Mouse (Mus musculus) B cell, adult 2 months (primary cell): Measurements from ENCODE around the gene Aph1a.
"Not testable (repeated sequence)": the region's sequence is repeated elsewhere in the genome, so short reads cannot be mapped to it uniquely, and the experiment has no call there.

Experiments
- DNase-seq, 2 experiments: peaks; one replicate each; pipeline ENCODE4 v3.0.0; 2022

Gene Aph1a

DNA sequence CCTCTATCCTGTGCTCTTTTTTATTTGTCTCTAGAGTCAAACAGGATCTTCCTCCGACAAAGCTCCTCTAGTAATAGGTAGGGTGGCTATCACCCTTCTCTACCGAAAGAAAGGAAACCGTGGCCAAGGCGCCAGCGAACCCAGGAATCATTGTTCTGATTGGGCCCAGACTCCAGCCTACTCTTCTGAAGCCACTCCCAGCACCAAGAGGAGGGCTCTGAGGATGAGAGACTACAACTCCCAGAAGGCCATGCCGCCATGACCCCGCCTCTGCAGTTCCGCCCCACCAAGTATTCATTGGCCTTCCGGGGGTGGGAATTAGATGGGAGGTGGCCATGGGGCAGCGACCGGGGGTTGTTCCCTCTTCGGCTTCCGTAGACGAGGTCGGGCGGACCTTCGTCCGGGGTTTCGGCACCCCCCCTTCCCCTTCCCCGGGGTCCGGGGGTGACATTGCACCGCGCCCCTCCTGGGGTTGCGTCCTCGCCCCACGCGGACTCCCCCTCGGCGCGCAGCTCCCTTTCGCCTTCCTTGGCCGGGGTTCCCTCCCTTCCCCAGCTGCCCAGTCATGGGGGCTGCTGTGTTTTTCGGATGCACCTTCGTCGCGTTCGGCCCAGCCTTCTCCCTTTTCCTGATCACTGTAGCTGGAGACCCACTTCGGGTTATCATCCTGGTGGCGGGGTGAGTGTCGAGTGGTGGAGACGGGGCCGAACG lies at the start of gene Aph1a:
Aph1a (plus strand) TSS at position 364 of the 711 bp plus-strand sequence.
- DNase-seq = peak; percentile 94 to 96

GRCm38 (mm10) chr3:95850611-95851010 lies 43.2 kb upstream of the Aph1a start:
- no peak for DNase-seq

DNA sequence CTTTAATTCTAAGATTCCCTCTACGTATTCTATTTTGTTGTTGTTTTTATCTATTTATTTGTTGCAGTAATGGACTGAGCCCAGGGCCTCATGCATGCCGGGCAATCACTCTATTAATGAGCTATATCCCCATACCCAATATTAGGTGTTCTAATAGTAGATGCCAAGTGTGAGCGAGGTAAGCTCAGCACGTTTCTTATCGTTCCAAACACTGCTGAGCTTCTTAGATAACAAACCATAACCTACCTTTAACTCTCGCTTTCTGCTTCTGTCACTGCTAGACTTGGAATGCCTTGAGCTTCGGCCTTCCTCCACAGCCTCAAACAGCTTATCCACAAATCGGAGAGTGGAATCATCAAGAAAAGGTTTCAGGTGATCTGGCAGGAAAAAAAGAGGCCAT lies 42.5 kb upstream of the Aph1a start:
- DNase-seq = no peak

- DNase-seq = peak; percentile 96
These were observed 38.2 kb upstream of the Aph1a start, which contains the start of gene Prpf3 for GRCm38 (mm10) chr3:95855502-95856089. TSS of gene Prpf3 (minus strand) at chr3:95855885.

GRCm38 (mm10) chr3:95856115-95856514 lies 37.7 kb upstream of the Aph1a start:
- DNase-seq = no peak

- DNase-seq = not testable (repeated sequence)
These were observed 36.7 kb upstream of the Aph1a start for GRCm38 (mm10) chr3:95857050-95857449.

DNA sequence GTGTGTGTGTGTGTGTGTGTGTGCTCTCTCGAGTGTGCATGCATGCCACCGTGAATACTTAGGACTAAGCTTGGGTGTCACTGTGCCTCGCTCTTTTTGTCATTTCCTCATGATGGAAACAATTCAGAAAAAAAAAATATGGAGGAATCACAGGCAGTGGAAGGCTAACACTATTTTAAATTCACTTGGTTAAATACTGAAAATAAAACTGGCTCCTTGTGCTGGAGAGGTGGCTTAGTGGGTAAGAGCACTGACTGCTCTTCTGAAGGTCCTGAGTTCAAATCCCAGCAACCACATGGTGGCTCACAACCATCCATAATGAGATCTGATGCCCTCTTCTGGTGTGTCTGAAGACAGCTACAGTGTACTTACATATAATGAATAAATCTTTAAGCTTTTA lies 35.5 kb upstream of the Aph1a start:
- DNase-seq = not testable (repeated sequence)

- no peak for DNase-seq
These were observed 33.4 kb upstream of the Aph1a start for GRCm38 (mm10) chr3:95860323-95860722.

- peak; percentile 54 to 56 for DNase-seq
These were observed 32.6 kb upstream of the Aph1a start for GRCm38 (mm10) chr3:95861216-95861615.

GRCm38 (mm10) chr3:95861796-95862195 lies 32.0 kb upstream of the Aph1a start:
- peak; percentile 84 to 87 for DNase-seq

GRCm38 (mm10) chr3:95863578-95863977 lies 30.2 kb upstream of the Aph1a start:
- DNase-seq = no peak

- no peak for DNase-seq
These were observed 28.7 kb upstream of the Aph1a start for GRCm38 (mm10) chr3:95865050-95865449.

DNA sequence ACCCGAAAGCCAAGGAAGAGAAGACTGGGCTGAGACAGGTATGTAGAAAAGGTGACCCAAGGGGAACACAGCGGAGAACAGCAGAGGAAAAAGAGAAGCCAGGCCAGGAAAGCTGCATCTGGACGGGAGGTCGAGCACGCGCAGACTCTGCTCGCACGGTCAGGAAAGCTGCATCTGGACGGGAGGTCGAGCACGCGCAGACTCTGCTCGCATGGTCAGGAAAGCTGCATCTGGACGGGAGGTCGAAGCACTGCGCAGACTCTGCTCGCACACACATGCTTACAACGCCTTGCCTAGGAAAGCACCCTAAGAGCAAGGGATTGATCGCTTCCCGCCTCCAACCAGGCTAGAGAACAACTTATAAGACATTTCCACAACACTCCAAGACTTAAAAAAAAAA lies 28.2 kb upstream of the Aph1a start:
- DNase-seq = no peak

DNA sequence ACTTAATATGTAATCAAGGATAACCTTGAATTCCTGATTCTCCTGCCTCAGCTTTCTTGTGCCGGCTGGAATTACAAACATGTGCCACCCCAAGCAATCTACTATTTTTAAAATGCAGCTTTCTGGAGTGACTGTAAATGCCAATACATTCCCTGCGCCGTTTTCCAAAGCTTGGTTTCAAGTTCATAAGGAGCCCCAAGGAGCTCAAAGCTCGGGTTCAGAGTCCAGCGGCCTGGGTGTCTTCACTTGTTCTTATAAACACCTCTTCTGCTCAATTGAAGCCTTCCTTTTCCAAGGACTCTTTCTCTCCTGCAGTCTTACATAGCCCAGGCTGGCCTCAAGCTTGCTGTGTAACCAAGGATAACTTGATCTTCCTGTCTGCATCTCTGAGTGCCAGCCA lies 27.7 kb upstream of the Aph1a start:
- DNase-seq = no peak

GRCm38 (mm10) chr3:95867408-95867807 lies 26.4 kb upstream of the Aph1a start:
- DNase-seq = no peak

- DNase-seq = no peak
These were observed 22.8 kb upstream of the Aph1a start for GRCm38 (mm10) chr3:95870976-95871375.

DNA sequence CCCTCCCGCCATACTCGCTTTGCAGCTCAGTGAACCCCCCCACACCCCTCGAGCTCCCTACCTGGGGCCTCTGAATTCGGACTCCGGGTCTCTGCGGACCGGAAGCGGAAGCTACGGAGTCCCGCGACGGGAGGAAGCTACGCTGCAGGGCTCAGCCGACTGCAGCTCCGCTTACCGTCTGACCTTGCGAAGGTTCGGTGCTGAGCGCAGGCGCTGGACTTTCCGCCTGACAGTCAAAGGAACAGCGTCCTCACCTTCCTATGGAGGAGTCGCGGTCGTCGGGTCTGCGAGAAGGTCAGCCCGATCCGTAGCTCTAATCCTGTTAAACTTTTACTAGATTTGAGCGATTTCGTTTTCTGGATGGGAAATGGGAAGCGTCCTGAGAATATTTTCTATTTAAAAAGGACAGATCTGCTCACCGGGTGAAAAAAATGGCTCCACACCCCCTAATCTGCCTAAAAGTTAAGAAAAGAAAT lies 22.3 kb upstream of the Aph1a start, which contains the start of gene Mrps21:
Mrps21 (minus strand) TSS at position 128 of the 476 bp plus-strand sequence.
- peak; percentile 86 for DNase-seq

DNA sequence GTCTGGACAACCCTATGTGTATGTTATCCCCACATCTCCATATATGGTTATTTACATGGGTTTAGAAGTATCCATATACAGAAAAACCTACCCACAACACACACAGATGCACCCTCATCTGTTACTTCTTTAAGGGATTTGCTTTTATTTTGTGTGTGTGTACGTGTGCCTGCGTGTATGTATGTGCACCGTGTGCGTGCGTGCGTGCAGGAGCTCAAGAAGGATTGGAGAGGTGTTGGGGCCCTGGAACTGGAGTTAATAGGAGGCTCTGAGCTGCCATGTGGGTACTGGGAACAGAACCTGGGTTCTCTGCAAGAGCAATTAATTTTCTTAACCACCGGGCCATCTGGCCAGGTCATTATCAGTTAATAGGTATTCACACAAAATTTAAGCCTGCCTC lies 21.7 kb upstream of the Aph1a start:
- no peak for DNase-seq

DNA sequence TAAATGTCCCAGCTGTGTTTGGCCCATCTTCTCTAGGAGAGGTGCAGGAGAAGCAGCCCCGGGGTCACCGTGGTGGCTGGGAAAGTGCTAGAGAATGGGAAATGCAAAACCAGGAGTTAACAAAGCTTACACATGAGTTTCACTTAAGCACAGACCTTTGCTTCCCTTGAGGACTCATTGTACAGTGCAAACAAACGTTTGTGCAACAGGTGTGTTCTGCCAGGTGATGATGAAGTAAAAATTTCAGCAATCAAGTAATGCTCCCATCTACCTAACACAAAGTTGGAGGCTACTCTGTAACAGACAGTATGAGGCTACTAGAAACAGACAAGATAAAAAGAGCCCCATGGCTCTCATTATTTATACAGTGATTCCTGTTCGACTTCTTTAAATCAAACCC lies 14.7 kb upstream of the Aph1a start:
- DNase-seq = no peak

DNA sequence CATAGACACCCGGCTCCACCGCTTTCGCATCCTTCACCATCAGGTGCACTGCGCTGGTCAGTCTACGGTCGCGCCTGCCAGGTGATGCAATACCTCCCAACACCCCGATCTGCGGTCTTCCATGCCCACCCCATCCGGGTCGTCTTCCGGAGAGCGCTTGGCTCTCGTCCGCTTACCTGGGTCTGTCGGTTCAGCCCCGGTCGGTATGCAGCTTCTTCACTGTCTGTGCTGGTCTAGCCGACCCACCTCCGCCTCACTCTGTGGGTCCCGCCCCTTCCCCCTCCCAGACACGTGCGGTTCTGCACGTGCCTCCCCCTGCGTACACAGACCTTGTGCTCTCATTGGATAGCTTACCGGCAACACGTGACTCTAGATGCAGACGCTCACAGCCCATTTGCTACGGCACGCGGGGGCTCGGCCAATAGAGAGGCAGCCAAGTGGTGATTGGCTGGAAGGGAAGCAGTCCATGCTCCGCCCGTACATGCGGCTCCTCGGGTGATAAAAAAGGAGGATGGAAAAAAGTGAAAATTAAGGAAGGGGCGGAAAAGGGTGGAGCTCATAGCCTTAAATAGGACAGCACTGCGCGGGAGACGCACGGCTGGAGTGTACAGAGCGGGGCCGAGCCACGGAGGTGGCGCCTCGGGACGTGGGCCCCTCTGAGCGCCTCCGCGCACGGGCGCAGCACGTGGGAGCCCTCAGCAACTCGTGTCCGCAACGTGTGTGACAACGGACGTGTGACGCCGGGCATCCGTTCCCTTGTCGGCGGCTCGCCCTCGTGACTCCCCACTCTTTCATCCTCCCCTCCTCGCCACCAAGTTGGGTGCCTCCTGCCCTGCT lies 11.6 kb upstream of the Aph1a start, which contains the start of gene Ciart:
Ciart (minus strand) TSS at position 273 of the 837 bp plus-strand sequence.
- peak; percentile 92 to 93 for DNase-seq

GRCm38 (mm10) chr3:95882816-95883425 lies 10.8 kb upstream of the Aph1a start:
- DNase-seq = peak; percentile 71 to 77

- no peak for DNase-seq
These were observed 9.4 kb upstream of the Aph1a start for GRCm38 (mm10) chr3:95884400-95884799.

DNA sequence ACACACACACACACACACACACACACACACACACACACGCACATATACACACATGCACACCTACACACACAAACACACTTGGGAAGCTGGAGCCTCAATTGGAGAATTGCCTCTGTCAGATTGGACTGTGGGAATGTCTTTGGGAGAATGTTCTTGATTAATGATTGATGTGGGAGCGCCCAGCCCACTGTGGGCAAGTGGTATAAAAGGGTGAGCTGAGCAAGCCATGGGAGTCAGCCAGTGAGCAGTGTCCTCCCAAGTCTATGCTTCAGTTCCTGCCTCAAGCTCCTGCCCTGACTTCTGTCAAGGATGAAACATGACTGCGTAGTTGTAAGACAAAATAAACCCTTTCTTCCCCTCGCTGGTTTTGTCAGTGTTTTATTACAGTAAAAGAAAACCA lies 6.2 kb upstream of the Aph1a start:
- DNase-seq = no peak
